Mouse (Mus musculus) testis, postnatal 14 days (tissue): ENCODE measurements around the gene Rel.

Experiments
- DNase-seq: peaks from one replicate; pipeline ENCODE4 v3.0.0; 2021; ENCODE audit warnings: low spot score

Rel gene

DNA sequence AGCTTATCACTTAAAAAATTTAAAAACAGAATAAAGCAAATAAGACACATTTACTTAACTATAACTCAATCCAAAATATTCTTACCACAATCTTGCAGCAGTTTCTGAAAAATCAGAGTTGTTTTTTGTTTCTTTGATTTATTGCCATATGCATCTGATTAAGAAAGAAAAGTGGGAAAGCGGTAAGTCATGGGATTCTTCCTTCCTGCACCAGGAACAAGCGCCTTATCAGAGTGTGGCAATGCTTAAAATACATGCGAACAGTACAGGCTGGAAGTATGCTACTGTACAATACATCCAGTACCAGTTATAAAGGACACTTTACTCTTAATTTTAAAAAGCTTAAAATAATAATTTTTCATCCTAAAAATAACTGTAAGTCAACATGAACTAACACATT, 26.4 kb downstream of the Rel start:
- no peak for DNase-seq

DNA sequence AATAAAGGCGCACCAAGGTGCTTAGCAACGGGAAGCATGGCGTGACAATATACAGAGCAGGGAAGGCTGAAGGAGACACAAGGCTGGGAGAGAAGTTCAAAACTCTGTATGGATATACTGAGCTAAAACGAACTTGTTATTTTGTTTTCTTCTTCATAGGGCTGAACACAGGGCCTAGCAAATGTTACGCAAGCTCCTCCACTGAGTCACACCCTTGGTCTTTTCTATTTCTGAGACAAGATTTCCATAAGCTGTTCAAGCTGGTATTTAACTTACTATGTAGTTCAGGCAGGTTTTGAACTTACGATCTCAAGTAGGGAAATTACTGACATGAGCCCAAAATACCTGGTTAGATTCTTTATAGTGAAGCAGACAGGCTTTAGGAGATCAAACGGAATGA, 29.4 kb downstream of the Rel start:
- DNase-seq = no peak

DNA sequence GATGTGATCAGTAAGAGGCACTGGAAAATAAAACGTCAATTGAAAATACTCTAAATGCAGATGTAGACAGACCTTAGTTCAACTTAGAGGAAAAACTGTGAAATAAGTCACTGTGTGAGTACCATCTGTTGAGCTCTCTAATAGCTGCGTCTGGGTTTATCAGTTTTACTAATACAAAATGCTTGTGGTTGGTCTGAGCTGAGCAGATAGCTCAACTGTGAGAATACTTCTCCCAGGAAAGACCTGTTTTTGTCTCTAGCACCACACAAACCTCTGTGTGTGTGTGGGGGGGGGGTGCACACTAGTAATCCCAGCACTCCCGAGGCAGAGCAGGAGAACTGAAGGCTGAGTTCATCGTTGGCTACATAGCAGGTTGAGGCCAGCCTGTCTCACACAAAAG, 29.9 kb downstream of the Rel start:
- no peak for DNase-seq

DNA sequence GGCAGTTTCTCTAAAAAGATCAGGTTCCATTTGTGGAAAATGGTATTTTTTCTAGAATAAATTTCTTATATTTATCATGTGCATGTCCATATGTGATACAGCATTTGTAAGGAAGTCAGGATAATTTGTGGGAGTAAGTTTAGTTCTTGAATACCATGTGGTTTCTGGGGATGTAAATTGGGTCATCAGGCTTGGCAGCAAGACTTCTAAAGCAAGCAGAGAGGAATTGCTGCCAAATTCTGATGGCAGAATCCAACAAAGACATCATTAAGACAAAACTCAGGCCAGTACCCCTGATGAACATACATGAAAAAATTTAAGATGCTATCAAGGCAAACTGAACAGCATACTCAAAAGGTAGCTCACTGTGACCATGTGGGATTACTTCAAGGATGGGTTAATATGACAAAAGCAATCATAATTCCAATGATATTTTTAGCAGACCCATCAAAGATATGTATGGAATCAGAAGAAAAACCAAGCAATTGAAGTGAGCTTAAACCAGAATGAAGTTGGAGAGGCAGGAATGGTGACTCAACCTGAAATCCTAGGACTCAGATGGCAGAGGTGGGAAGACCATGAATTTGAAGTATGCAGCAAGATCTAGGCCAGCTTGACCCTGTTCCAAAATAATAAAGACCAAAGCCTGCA, 34.8 kb downstream of the Rel start:
- DNase-seq = no peak

DNA sequence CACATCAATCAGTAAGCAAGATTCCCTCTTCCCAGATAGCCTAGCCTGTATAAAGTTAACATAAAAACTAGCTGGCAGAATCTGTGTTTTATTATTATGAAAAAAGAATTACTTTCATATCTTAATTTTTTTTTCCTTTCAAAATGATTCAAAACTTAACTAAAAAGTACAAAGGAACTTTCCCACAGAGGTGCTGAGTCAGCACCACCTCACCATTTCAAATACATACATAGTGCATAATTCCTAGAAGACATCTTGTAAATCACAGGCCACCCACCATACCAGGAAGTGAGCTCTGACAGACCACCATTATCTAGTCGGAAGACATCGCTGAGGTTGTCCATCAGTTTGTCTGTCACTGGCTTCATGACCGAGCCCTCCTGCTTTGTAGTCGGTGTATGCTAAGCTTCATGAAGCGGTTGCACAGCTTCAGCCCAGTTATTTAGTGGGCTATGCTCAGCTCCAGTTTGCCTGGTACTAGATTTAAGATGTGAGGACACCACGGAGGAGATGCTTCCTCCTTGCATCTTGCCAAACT, 36.0 kb downstream of the Rel start:
- no peak for DNase-seq

DNA sequence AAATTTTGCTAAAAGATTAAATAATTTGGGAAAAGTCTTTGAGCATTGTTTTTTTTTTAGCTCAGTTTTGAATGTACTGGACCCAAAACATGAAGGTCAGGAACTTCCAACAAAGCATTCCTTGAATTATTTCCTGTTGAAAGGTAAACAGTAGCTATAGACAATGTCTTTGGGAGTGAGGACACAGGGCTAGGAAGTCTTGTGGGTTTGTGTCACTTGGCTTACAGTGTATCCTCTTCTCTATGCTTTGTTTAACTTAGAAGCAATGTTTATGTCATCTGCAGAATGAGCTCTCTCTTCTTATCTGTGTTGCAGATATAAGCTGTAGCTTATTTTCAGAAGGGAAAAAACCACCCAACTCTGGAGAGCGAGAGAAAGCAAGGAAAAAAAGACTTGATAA, 37.9 kb downstream of the Rel start:
- no peak for DNase-seq

DNA sequence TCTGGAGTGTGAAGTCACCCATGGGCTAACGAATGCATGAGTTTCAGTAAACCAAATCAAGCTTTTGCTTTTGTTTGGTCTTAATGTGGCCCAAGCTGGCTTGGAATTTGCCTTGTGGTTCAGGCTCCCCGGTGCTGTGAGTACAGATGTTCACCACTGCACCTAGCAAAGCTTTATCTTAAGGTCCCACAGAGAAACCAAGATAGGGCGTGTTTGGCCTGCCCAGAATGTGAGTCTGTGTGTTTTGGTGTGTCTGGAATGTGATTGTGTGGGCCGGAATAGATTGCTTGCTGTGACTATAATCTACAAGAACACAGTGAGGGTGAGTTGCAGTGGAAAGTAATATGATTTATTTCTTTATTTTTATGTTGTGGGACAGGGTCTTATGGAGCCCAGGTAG, 40.6 kb downstream of the Rel start:
- no peak for DNase-seq

DNA sequence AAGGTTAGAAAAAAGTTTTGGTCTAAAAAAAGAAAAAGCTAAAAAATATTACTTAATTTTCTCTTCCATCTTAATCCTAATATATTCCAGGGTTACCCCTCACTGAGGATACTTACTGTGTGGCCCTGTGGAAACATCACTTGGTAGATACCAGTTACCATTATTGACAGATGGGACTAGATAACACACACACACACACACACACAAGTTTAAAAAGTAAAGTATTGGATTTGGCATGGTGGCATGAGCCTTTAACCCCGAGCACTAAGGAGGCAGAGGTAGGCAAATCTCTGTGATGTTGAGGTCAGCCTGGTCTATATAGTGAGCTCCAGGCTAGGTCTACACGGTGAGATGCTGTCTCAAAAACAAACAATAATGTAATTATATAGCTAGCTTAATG, 42.6 kb downstream of the Rel start:
- DNase-seq = no peak

GRCm38 (mm10) chr11:23726441-23726840, 44.3 kb downstream of the Rel start:
- DNase-seq = no peak

GRCm38 (mm10) chr11:23725850-23726249, 44.9 kb downstream of the Rel start:
- DNase-seq = no peak

DNA sequence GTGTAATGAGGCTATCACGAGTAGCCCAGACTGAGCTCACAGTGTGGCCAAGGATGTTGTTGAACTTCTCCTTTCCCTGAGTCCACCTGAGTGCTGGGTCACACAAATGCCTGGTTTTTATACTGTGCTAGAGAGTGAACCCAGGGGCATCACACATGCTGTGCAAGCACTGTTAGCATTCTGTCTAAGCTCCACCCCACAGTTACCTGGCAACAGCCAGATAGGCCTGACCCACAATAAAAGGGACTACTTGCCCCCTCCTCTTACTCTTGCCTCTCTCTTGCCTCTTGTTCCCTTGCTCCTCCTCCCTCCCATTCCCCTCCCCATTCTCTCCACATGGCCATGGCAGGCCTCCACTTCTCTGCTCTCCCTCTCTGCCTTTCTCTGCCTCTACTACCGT, 48.4 kb downstream of the Rel start:
- no peak for DNase-seq

- no peak for DNase-seq
These were observed 50.9 kb downstream of the Rel start for GRCm38 (mm10) chr11:23719825-23720224.

GRCm38 (mm10) chr11:23718856-23719255, 51.9 kb downstream of the Rel start:
- no peak for DNase-seq

DNA sequence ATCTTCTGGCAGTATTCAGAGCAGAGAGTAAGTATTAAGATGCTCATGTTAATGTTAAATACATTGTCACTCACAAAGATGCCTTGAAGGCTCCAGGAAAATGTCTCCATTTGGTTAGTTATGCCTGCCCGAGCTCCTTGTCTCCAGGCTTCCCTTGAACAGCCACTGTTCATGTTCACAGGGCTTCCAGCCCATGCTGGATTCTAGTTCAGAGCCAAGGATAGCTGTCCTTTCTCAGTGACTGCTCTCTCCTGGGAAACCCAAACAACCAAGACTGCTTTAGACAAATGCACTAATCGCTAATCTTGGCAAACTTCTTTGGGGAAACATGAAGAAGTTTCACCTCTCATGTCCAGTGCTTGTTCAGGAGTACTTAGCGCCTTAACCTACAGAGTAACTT, 58.5 kb downstream of the Rel start:
- no peak for DNase-seq

GRCm38 (mm10) chr11:23704604-23705294, 66.0 kb downstream of the Rel start:
- no peak for DNase-seq

GRCm38 (mm10) chr11:23701831-23702230, 68.9 kb downstream of the Rel start:
- DNase-seq = no peak

DNA sequence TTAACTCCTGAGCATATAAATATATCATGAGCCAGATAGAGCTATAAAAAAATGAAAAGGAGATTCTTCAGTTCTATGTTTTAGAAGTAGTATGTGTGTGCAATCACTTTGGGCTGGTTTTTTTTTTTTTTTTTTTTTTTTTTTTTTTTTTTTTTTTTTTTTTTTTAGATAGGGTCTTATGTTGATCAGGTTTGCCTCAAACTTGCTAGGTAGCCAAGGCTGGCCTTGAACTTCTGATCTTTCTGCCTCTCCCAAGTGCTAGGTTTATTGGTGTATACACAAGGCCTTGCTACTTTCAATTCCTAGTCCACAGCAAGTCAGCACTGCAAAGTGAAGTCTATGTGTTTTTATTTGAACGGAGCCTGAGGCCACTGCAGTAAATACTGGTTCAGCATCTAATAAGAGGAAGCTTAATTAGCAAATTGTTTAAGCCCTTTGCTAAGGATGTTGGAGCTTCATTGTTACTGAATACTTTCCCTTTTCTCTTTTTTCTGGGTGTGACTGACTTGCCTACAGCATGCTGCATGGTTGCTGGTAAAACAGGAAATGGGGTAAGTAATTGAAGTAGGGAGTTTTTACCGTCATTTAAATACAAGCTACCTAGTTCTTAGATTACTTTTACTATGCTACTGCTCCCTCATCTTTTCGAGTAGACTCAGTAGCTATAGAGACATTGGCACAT, 71.2 kb downstream of the Rel start:
- DNase-seq = no peak

DNA sequence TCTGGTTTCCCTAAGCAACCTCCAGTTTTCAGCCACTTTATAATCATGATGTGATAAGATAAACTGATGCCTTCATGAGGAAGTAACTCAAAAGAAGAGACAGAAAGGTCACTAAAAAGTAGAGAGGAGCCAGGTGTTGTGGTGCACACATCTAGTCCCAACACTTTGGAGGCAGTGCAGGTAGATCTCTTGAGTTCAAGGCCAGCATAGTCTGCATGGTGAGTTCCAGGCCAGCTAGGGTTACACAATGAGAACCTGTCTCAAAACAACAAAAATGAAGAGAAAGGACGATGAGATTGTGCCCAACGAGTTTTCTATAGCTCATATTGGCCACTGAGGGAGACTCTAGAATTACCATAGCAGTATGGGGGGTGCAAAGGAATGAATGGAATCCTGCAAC, 72.2 kb downstream of the Rel start:
- DNase-seq = no peak

- DNase-seq = no peak
These were observed 74.9 kb downstream of the Rel start for GRCm38 (mm10) chr11:23695847-23696246.

DNA sequence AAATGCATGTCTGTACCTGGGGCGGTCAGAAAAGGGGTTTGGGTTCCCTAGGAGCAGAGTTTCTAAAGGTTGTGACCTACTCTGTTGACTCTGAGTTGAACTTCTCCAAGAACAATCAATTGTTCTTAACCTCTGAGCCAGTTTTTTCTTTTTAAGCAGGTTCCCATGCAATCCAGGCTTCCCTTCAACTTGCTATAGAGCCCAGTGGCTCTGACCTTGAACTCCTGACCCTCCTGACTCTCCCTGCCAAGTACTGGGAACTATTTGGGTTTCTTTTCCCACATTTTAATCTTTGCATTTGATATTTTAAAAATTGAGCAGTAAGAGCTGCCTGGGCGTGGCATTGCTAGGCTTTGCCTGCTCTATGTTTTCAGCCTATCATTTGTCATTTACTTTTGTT, 77.5 kb downstream of the Rel start:
- DNase-seq = peak; percentile 56

DNA sequence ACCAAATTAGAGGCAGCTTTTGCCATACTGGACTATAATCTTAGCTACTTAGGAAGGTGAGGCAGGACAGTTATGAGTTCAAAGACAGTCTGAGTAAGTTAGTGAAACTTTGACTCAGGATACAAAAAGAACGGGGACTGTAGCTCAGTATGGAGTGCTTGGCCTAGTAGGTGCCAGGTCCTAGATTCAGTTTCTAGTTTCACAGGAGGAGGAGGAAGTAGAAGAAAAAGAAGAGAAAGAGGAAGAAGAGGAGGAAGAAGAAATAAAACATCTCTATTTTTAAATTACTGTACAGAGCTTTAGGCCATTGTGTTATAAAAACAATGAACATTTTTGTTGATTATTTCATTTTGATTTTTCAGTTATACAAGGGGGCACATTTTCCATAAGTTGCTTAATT, 82.7 kb downstream of the Rel start:
- DNase-seq = no peak
